ENCODE assay signal across 8 mouse cellular contexts in the genomic region with DNA sequence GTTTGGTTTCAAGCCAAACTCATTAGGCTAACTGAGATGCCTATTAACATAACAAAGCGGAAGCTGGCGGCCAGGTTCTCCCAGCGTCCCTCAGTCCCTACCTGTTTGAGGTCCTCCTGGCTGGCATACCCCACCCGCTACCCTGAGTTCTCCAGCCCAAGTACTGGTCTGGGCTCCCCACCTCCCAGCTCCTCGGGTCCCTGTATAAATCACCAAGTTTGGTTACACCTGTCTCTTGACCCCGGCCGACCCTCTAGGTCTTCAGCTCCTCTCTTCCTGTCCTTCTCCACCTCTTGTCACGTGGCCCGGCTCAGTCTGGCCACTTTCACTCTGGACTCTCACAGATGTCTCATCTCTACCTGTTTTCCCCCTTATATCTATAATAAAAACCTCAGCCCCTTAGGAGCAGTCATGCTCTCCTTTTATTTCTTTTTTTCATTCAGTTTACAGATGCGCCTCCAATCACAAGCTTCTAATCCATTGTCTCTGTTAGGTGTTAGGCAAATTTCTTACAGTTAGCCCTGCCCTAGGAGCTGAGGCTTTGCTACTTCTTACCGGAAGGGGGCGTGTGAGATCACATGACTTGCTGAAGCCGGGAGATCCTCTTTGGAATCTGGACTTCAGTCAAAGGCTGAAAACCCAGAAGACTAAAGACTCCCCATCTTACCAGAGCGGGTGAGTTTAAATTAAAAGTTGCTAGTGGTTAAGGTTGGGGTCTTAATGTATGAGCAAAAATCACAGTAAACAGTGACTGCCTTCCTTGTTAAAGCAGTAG. TPM values are rescaled to one million over a fixed set of nuclear protein-coding genes. Genes with fewer than 3 reads are reported as not detected.
DNase-seq lines count a peak whose midpoint lies in the region; ATAC-seq and TF ChIP-seq lines count a peak whose summit lies in the region.

No protein-coding gene starts in this region.

- TF ChIP-seq CTCF in cerebellum, adult 2 months (IDR thresholded peaks at IDR 0.05; ENCODE audit: borderline replicate concordance, insufficient read depth, low read depth, low read length), result peak; percentile 76
- TF ChIP-seq CTCF in hindbrain, postnatal 0 days (IDR thresholded peaks at IDR 0.05; ENCODE audit: low read depth), result peak; percentile 84
- peak; percentile 83 for TF ChIP-seq CTCF in midbrain, postnatal 0 days (IDR thresholded peaks at IDR 0.05)

- 0 out of 2 replicates have a peak overlapping the region, but pooled peaks have one; percentile 24 for H3K9ac ChIP-seq in hindbrain, postnatal 0 days (replicated peaks; ENCODE audit: low read length)
- 0 out of 2 replicates have a peak overlapping the region, but pooled peaks have one; percentile 14 for H3K9ac ChIP-seq in liver, embryonic 11.5 days (ENCODE audit: low read depth, low read length)
- H3K9ac ChIP-seq in midbrain, postnatal 0 days (replicated peaks; ENCODE audit: low read length, poor library complexity, severe bottlenecking), result no peak overlapping the region

- H3K4me3 ChIP-seq in cerebellum, adult 2 months (replicated peaks; ENCODE audit: insufficient read depth, low read depth, low read length), result no peak overlapping the region
- peak overlapping the region; percentile 11 for H3K4me3 ChIP-seq in hindbrain, postnatal 0 days (ENCODE audit: low read length)
- peak overlapping the region; percentile 21 for H3K4me3 ChIP-seq in liver, embryonic 11.5 days (ENCODE audit: low read depth, low read length)
- no peak overlapping the region for H3K4me3 ChIP-seq in midbrain, postnatal 0 days (ENCODE audit: low read depth, low read length)

- peak overlapping the region; percentile 52 for H3K4me2 ChIP-seq in hindbrain, postnatal 0 days (ENCODE audit: low read depth, low read length)
- peak overlapping the region; percentile 51 for H3K4me2 ChIP-seq in liver, embryonic 11.5 days
- peak overlapping the region; percentile 36 for H3K4me2 ChIP-seq in midbrain, postnatal 0 days (ENCODE audit: low read depth, low read length, poor library complexity, severe bottlenecking)

- no peak for TF ChIP-seq POLR2A in cerebellum, adult 2 months (IDR thresholded peaks at IDR 0.05; ENCODE audit: borderline replicate concordance, insufficient read depth, low read length)

- no peaks in the 10 kb centered on the region for H3K27me3 ChIP-seq in cerebellum, adult 2 months (ENCODE audit: control insufficient read depth, insufficient read depth, low read length)
- H3K27me3 ChIP-seq in hindbrain, postnatal 0 days (ENCODE audit: insufficient read depth, low read length), result no peaks in the 10 kb centered on the region
- no peaks in the 10 kb centered on the region for H3K27me3 ChIP-seq in liver, embryonic 11.5 days (replicated peaks; ENCODE audit: control insufficient read depth, insufficient read depth, low read length)
- no peaks in the 10 kb centered on the region for H3K27me3 ChIP-seq in midbrain, postnatal 0 days (ENCODE audit: insufficient read depth, low read length)

- no peaks in the 10 kb centered on the region for H3K9me3 ChIP-seq in hindbrain, postnatal 0 days (ENCODE audit: low read length)
- no peaks in the 10 kb centered on the region for H3K9me3 ChIP-seq in liver, embryonic 11.5 days (ENCODE audit: control insufficient read depth, low read length)
- H3K9me3 ChIP-seq in midbrain, postnatal 0 days (ENCODE audit: low read length), result no peaks in the 10 kb centered on the region

- H3K27ac ChIP-seq in cerebellum, adult 2 months (ENCODE audit: insufficient read depth, low read length), result no peak overlapping the region
- no peak overlapping the region for H3K27ac ChIP-seq in hindbrain, postnatal 0 days
- no peak overlapping the region for H3K27ac ChIP-seq in liver, embryonic 11.5 days (ENCODE audit: low read depth, low read length)
- no peak overlapping the region for H3K27ac ChIP-seq in midbrain, postnatal 0 days (ENCODE audit: low read depth, low read length)

- WGBS in cerebellum, adult 2 months, result 18% methylated on average over 14 of the region's 14 CpGs
- WGBS in hindbrain, postnatal 0 days, result 12% methylated on average over 14 of the region's 14 CpGs
- WGBS in liver, embryonic 11.5 days, result 16% methylated on average over 14 of the region's 14 CpGs
- WGBS in midbrain, postnatal 0 days, result 17% methylated on average over 14 of the region's 14 CpGs

- no peaks in the 10 kb centered on the region for H3K4me1 ChIP-seq in cerebellum, adult 2 months (ENCODE audit: control insufficient read depth, insufficient read depth, low read length)
- H3K4me1 ChIP-seq in hindbrain, postnatal 0 days (ENCODE audit: insufficient read depth, low read length), result peaks cover 5% of the 10 kb centered on the region
- peaks cover 7% of the 10 kb centered on the region for H3K4me1 ChIP-seq in liver, embryonic 11.5 days (replicated peaks; ENCODE audit: control insufficient read depth, insufficient read depth, low read length)
- no peaks in the 10 kb centered on the region for H3K4me1 ChIP-seq in midbrain, postnatal 0 days (ENCODE audit: insufficient read depth, low read length)

- DNase-seq in thymus, postnatal 14 days, result peak; percentile 36
- DNase-seq in thymus, postnatal 36 days, result no peak
- DNase-seq in cerebellum, adult 2 months, result peak; percentile 59 to 67
- DNase-seq in forelimb bud, embryonic 11.5 days (ENCODE audit: low read depth, low spot score), result peak; percentile 53
- peak; percentile 86 for DNase-seq in hindbrain, postnatal 0 days (ENCODE audit: low spot score)
- DNase-seq in liver, embryonic 11.5 days (ENCODE audit: low spot score), result no peak
- peak; percentile 84 for DNase-seq in midbrain, postnatal 0 days (ENCODE audit: low spot score)
- DNase-seq in testis, postnatal 14 days (ENCODE audit: low spot score), result no peak

- ATAC-seq in hindbrain, postnatal 0 days, result peak; percentile 79
- peak; percentile 69 for ATAC-seq in liver, embryonic 11.5 days (replicated peaks; ENCODE audit: low FRiP score)
- peak; percentile 71 for ATAC-seq in midbrain, postnatal 0 days (ENCODE audit: low FRiP score)

- no peaks in the 10 kb centered on the region for H3K36me3 ChIP-seq in hindbrain, postnatal 0 days (ENCODE audit: insufficient read depth, low read length)
- no peaks in the 10 kb centered on the region for H3K36me3 ChIP-seq in liver, embryonic 11.5 days (ENCODE audit: control insufficient read depth, insufficient read depth, low read length)
- H3K36me3 ChIP-seq in midbrain, postnatal 0 days (ENCODE audit: insufficient read depth, low read length), result no peaks in the 10 kb centered on the region

RNA-seq across cellular contexts. Expression of gene Fkbp4, which starts 7.5 kb away (rescaled TPM):
- 249 and 256 TPM in 2 replicates for polyA plus RNA-seq in cerebellum, adult 2 months (2012; rRNA removed)
- total RNA-seq in hindbrain, postnatal 0 days (2014; rRNA removed), result 161 and 164 TPM in 2 replicates
- 238 and 246 TPM in 2 replicates for polyA plus RNA-seq in hindbrain, postnatal 0 days (2015; fragmentation: Nextera tagmentation; extraction: Ambion mirVana)
- 541 and 572 TPM in 2 replicates for polyA plus RNA-seq in liver, embryonic 11.5 days (2014; fragmentation: Nextera tagmentation; extraction: Ambion mirVana)
- total RNA-seq in midbrain, postnatal 0 days (2014; rRNA removed), result 164 and 180 TPM in 2 replicates
- polyA plus RNA-seq in midbrain, postnatal 0 days (2015; fragmentation: Nextera tagmentation; extraction: Ambion mirVana), result 245 and 253 TPM in 2 replicates

RNA-seq across cellular contexts. Expression of gene Itfg2, which starts 21.2 kb away (rescaled TPM):
- 48.1 and 52.5 TPM in 2 replicates for polyA plus RNA-seq in cerebellum, adult 2 months (2012; rRNA removed)
- total RNA-seq in hindbrain, postnatal 0 days (2014; rRNA removed), result 33.7 and 80.8 TPM in 2 replicates
- 34.0 and 34.1 TPM in 2 replicates for polyA plus RNA-seq in hindbrain, postnatal 0 days (2015; fragmentation: Nextera tagmentation; extraction: Ambion mirVana)
- 30.1 and 32.8 TPM in 2 replicates for polyA plus RNA-seq in liver, embryonic 11.5 days (2014; fragmentation: Nextera tagmentation; extraction: Ambion mirVana)
- total RNA-seq in midbrain, postnatal 0 days (2014; rRNA removed), result 37.3 and 40.2 TPM in 2 replicates
- polyA plus RNA-seq in midbrain, postnatal 0 days (2015; fragmentation: Nextera tagmentation; extraction: Ambion mirVana), result 37.4 and 41.5 TPM in 2 replicates

RNA-seq across cellular contexts. Expression of gene Nrip2, which starts 46.9 kb away (rescaled TPM):
- polyA plus RNA-seq in cerebellum, adult 2 months (2012; rRNA removed), result 52.2 and 59.6 TPM in 2 replicates
- total RNA-seq in hindbrain, postnatal 0 days (2014; rRNA removed), result 8.4 and 13.5 TPM in 2 replicates
- 9.8 and 10.8 TPM in 2 replicates for polyA plus RNA-seq in hindbrain, postnatal 0 days (2015; fragmentation: Nextera tagmentation; extraction: Ambion mirVana)
- polyA plus RNA-seq in liver, embryonic 11.5 days (2014; fragmentation: Nextera tagmentation; extraction: Ambion mirVana), result 2.9 and 3.5 TPM in 2 replicates
- total RNA-seq in midbrain, postnatal 0 days (2014; rRNA removed), result 11.6 and 12.6 TPM in 2 replicates
- 13.0 and 14.5 TPM in 2 replicates for polyA plus RNA-seq in midbrain, postnatal 0 days (2015; fragmentation: Nextera tagmentation; extraction: Ambion mirVana)

Comparison
In these comparisons a context has a peak if more than half of its experiments do, and no peak if none do; other contexts are left out.
1. DNase-seq: peak in thymus, postnatal 14 days (single experiment), cerebellum, adult 2 months (2 of 2), forelimb bud, embryonic 11.5 days (single experiment), hindbrain, postnatal 0 days (single experiment) and midbrain, postnatal 0 days (single experiment); none in thymus, postnatal 36 days (0 of 2), liver, embryonic 11.5 days (single experiment) and testis, postnatal 14 days (single experiment).
2. H3K4me3 ChIP-seq: peak in hindbrain, postnatal 0 days (single experiment) and liver, embryonic 11.5 days (single experiment); none in cerebellum, adult 2 months (single experiment) and midbrain, postnatal 0 days (single experiment).
3. Peak in every context shown above with its lines, with median percentiles within 50 percentile points of each other: CTCF ChIP-seq, ATAC-seq and H3K4me2 ChIP-seq.